In genomic region chr17:82930738-82931137, GRCm38 (mm10) we compare ENCODE assay signal across 13 mouse cellular contexts.
"Had no signal": no experiment of that assay in that cellular context is flagged by ENCODE, and none has a peak within 500 bp of the region (broad histone marks: within the 10 kb centered on the region; RNA-seq: fewer than 3 reads in every experiment).

No protein-coding gene starts in this region.

- H3K4me3 ChIP-seq: limb, embryonic 10.5 days; liver, embryonic 15.5 days; midbrain, embryonic 13.5 days; neural tube, embryonic 15.5 days had no signal

- H3K27ac ChIP-seq: limb, embryonic 10.5 days; liver, embryonic 15.5 days; midbrain, embryonic 13.5 days; neural tube, embryonic 15.5 days had no signal

- DNase-seq: kidney, adult 8-10 months; kidney, postnatal 25 days; lung, adult 2 months; lung, postnatal 36 days; right cerebral cortex, postnatal 14 days; thymus, adult 18-20 months; thymus, postnatal 14 days had no signal

- H3K4me1 ChIP-seq: limb, embryonic 10.5 days; liver, embryonic 15.5 days; midbrain, embryonic 13.5 days had no signal

- ATAC-seq: intestine, postnatal 0 days; lung, postnatal 0 days; midbrain, embryonic 13.5 days had no signal

- H3K27me3 ChIP-seq: liver, embryonic 15.5 days; midbrain, embryonic 13.5 days; neural tube, embryonic 15.5 days had no signal
